Mouse (Mus musculus) lung, embryonic 15.5 days (tissue): Measurements from ENCODE around the gene Morc2a. TPM values are rescaled to one million over a fixed set of nuclear protein-coding genes. Genes with fewer than 3 reads are reported as not detected.

Experiments used
- ATAC-seq: fragments of 200-750 bp; cut with Nextera tagmentation; 2 replicates; pipeline ENCODE4 v1.8.0; 2017; ENCODE audit warnings: moderate number of reproducible peaks, borderline replicate concordance; ENCODE audit not compliant: low FRiP score, low TSS enrichment; ENCODE audit errors: extremely low read depth
- H3K27ac ChIP-seq: fragments of 300-500 bp; sonication (generic); 2 replicates; pipeline ENCODE4 v1.5.1; 2015; ENCODE audit warnings: moderate library complexity, mild to moderate bottlenecking, inconsistent platforms
- H3K27me3 ChIP-seq: fragments of 300-500 bp; sonication (generic); 2 replicates; pipeline ENCODE4 v1.6.1; 2015; ENCODE audit warnings: inconsistent platforms
- H3K36me3 ChIP-seq: fragments of 300-500 bp; sonication (generic); 2 replicates; pipeline ENCODE4 v1.6.1; 2015; ENCODE audit warnings: inconsistent platforms
- H3K4me1 ChIP-seq: fragments of 300-500 bp; sonication (generic); 2 replicates; pipeline ENCODE4 v1.6.1; 2015; ENCODE audit warnings: inconsistent platforms
- H3K4me2 ChIP-seq: fragments of 300-500 bp; sonication (generic); 2 replicates; pipeline ENCODE4 v1.6.1; 2015; ENCODE audit warnings: inconsistent platforms, mild to moderate bottlenecking, moderate library complexity
- H3K4me3 ChIP-seq: fragments of 300-500 bp; sonication (generic); 2 replicates; pipeline ENCODE4 v1.5.1; 2015; ENCODE audit warnings: mild to moderate bottlenecking, inconsistent platforms
- H3K9ac ChIP-seq: fragments of 300-500 bp; sonication (generic); 2 replicates; pipeline ENCODE4 v1.6.1; 2015; ENCODE audit warnings: inconsistent platforms
- H3K9me3 ChIP-seq: fragments of 300-500 bp; sonication (generic); 2 replicates; pipeline ENCODE4 v1.6.1; 2016; ENCODE audit warnings: inconsistent platforms
- whole genome bisulfite sequencing: fragments of 180-500 bp; shearing (Covaris S2); methylation state at CpG from one replicate; pipeline ENCODE4 v1.1.7; 2015; 5-methylcytosine and 5-hydroxymethylcytosine counted together
- polyA plus RNA-seq: library from polyadenylated mRNA; unstranded; fragments of >200 nt; fragmentation: Nextera tagmentation; extraction: Ambion mirVana; gene quantifications from 2 replicates; pipeline ENCODE4 v1.2.1, GENCODE M21; 2015

Gene Morc2a
- polyA plus RNA-seq, 1 experiment from 2014 or later = 28.1 TPM

GRCm38 (mm10) chr11:3714486-3714885 is 65.5 kb downstream of the Morc2a start:
- no peak overlapping the region for H3K4me3 ChIP-seq
- 32% methylated on average over 15 of the region's 15 CpGs for WGBS
- no peak for ATAC-seq

DNA sequence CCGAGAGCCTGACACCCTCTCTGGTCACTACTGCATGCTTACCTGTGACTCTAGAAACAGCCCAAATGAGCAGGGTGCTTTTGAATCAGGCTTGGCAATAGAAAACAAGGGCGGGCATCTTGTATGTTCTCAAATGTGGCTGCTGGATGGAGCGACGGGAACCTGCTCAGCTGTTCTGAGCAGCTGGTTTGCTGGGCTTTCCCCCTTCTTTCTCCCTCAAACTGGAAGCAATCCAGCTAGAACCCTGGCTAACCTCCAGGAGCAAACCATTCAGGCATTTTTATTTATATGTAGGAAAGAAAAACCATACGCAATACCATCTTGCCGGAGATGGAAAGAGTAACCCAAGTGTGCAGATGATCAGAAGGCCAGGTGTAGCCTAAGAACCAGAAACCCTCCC is 67.7 kb downstream of the Morc2a start:
- no peak for ATAC-seq
- Histone ChIP-seq H3K4me1 (no peaks in the 10 kb centered on the region), H3K27me3 (0 out of 2 replicates have a peak, but pooled peaks cover 2% of the 10 kb centered on the region), H3K4me3 (no peak overlapping the region), H3K9me3 (no peaks in the 10 kb centered on the region), H3K36me3 (no peaks in the 10 kb centered on the region), H3K9ac (no peak overlapping the region), H3K4me2 (no peak overlapping the region), H3K27ac (no peak overlapping the region)
- 55% methylated on average over 6 of the region's 6 CpGs for WGBS

More at GRCm38 (mm10) chr11:3714486-3714885, 65.5 kb downstream of the Morc2a start:
- Histone ChIP-seq H3K27ac (no peak overlapping the region), H3K36me3 (no peaks in the 10 kb centered on the region), H3K9me3 (no peaks in the 10 kb centered on the region), H3K9ac (no peak overlapping the region), H3K4me1 (no peaks in the 10 kb centered on the region), H3K27me3 (0 out of 2 replicates have a peak, but pooled peaks cover 2% of the 10 kb centered on the region), H3K4me2 (no peak overlapping the region)

DNA sequence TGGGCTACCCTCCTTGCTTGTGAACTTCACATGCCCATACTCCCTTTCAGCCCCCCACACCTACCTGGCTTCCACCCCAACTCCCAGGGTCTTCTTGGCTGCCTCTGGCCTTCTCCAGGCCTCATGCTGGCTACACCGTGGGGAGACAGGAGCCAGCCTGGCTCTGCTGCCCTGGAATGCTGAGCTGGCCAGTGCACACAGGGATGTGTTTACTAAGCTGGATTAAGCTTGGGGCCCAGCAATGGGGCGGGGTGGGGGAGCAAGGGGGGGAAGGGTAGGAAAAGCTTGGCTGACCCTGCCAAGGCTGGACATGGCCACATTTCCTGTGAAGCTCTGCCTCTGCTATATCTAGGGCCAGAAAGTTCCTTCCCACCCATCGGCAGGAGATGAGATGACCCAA is 73.0 kb downstream of the Morc2a start:
- H3K4me2 ChIP-seq = no peak overlapping the region
- WGBS = 32% methylated on average over 3 of the region's 3 CpGs
- H3K4me1 ChIP-seq = no peaks in the 10 kb centered on the region
- no peaks in the 10 kb centered on the region for H3K9me3 ChIP-seq
- no peak for ATAC-seq
- H3K27me3 ChIP-seq = no peaks in the 10 kb centered on the region
- no peaks in the 10 kb centered on the region for H3K36me3 ChIP-seq
- no peak overlapping the region for H3K27ac ChIP-seq
- H3K4me3 ChIP-seq = no peak overlapping the region
- H3K9ac ChIP-seq = no peak overlapping the region

DNA sequence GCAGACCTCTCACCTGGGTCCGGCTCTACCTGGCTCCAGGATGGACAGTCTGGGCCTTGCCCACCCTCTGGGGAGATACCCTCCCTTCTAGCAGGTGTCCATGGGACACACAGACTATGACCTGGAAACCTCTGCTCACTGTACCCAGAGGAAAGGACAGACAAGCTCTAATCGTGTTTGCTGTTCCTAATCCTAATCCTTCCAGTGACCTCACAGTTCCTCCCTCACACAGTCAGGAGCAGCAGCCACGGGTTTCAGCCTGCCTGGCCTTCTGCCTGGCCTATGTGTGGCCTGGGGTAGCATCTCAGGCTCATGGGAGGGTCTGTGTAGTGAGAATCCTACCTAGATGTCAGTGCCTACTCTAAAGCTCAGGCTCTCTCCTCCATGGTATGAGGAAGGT is 73.9 kb downstream of the Morc2a start:
- Histone ChIP-seq H3K9ac (no peak overlapping the region), H3K4me1 (no peaks in the 10 kb centered on the region), H3K36me3 (no peaks in the 10 kb centered on the region), H3K27ac (no peak overlapping the region), H3K4me2 (no peak overlapping the region), H3K9me3 (no peaks in the 10 kb centered on the region), H3K4me3 (no peak overlapping the region), H3K27me3 (no peaks in the 10 kb centered on the region)
- WGBS = 52% methylated on average over 3 of the region's 3 CpGs
- ATAC-seq = no peak

DNA sequence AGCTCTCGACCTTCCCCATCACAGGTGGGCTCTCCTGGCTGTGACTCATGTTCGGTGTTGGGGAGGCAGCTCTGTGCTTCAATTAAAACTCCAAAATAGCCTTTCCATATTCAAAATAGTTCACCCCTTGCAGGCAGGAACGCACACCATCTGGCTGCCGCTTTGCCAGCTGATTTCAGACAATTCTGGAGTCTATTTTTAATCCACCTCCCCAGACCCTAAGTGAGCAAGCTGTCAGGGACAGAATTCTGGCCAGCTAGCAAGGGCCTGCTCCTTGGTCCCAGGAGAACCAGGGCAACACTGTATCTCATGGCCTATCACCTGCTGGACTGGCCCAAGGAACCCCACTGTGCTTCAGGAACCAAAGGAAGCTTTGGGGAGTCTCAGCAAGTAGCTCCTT is 74.9 kb downstream of the Morc2a start:
- no peaks in the 10 kb centered on the region for H3K27me3 ChIP-seq
- H3K4me1 ChIP-seq = no peaks in the 10 kb centered on the region
- no peak overlapping the region for H3K9ac ChIP-seq
- H3K27ac ChIP-seq = no peak overlapping the region
- ATAC-seq = no peak
- H3K4me2 ChIP-seq = no peak overlapping the region
- no peaks in the 10 kb centered on the region for H3K36me3 ChIP-seq
- WGBS = 64% methylated on average over 4 of the region's 4 CpGs
- H3K4me3 ChIP-seq = no peak overlapping the region
- H3K9me3 ChIP-seq = no peaks in the 10 kb centered on the region

DNA sequence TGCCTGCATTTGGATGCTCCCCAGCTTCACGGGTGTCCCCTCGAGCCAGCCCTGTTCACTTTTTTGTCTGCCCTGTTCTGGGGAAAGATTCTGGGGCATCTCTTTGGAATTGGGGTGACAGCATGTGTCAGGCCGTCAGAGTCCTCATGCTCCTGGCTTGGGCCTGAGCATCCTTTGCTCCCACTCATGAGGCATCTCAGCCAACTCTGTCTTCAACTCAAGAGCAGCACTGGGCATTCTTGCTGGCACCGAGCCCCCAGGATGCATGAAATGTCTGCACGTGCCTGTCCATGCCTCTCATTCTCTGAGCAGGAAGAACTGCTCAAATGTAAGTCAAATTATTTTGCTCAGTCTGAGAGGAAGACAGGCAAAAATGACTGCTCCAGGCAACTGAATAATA is 75.7 kb downstream of the Morc2a start:
- H3K27ac ChIP-seq = no peak overlapping the region
- H3K9me3 ChIP-seq = no peaks in the 10 kb centered on the region
- no peak overlapping the region for H3K9ac ChIP-seq
- H3K4me1 ChIP-seq = no peaks in the 10 kb centered on the region
- WGBS = 61% methylated on average over 5 of the region's 5 CpGs
- no peak overlapping the region for H3K4me2 ChIP-seq
- H3K36me3 ChIP-seq = no peaks in the 10 kb centered on the region
- no peaks in the 10 kb centered on the region for H3K27me3 ChIP-seq
- H3K4me3 ChIP-seq = no peak overlapping the region
- ATAC-seq = no peak

GRCm38 (mm10) chr11:3725331-3726054 is 76.5 kb downstream of the Morc2a start:
- Histone ChIP-seq H3K9ac (no peak overlapping the region), H3K4me1 (no peaks in the 10 kb centered on the region), H3K27ac (no peak overlapping the region), H3K4me2 (no peak overlapping the region), H3K36me3 (no peaks in the 10 kb centered on the region), H3K4me3 (no peak overlapping the region), H3K27me3 (no peaks in the 10 kb centered on the region), H3K9me3 (no peaks in the 10 kb centered on the region)
- no peak for ATAC-seq
- WGBS = 44% methylated on average over 10 of the region's 10 CpGs

DNA sequence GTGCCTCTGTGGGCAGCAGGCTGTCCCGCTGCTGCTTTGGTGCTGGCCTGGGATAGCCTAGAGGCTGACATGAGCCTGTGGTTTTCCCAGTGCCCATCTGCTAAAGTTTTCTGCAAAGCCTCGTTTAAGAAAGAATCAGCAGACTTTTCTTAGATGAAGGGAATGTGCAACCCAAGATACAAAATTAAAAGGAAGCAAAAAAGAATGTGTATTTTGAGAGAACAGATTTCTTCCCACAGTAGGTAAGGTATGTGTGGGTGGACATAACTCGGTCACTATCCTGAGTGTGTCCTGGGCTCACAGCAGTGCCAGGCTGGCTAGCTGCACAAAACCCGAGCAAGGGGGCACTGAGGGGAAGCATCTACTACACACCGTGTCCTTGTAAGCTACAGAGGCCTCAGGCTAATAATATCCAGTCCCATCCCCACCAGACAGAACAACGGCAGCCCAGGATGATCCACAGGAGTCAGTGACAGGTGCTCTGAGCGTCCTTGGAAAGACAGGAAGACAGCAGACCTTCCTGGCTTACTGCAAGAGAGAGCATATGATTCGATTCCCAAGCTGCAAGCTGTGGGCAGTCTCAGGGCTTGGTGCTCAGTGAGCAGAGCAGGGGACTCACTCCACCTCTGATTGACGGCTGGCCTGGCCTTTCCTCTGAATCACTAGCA is 78.6 kb downstream of the Morc2a start:
- 67% methylated on average over 9 of the region's 9 CpGs for WGBS
- H3K9ac ChIP-seq = no peak overlapping the region
- no peaks in the 10 kb centered on the region for H3K4me1 ChIP-seq
- no peak overlapping the region for H3K4me2 ChIP-seq
- no peaks in the 10 kb centered on the region for H3K9me3 ChIP-seq
- no peak for ATAC-seq
- no peaks in the 10 kb centered on the region for H3K36me3 ChIP-seq
- no peak overlapping the region for H3K4me3 ChIP-seq
- H3K27ac ChIP-seq = no peak overlapping the region
- H3K27me3 ChIP-seq = no peaks in the 10 kb centered on the region

DNA sequence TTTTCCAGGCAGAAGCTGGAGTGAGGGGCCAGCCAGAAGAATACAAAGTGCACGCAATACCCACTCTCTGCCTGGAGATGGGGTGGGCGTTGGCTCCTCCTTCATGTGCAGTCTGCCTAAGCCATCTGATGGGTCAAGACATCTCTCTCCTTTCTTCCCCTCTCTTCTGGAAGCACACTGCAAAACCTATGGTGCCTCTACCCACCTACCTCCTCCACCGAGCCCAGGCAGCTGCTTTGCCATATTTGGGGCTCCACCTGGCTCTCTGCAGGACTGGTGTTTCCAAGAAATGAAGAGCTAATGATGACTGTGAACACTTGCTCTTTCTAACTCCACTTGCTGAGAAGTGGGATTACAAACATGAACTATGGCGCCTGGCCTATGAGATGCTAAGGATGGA is 82.5 kb downstream of the Morc2a start:
- ATAC-seq = no peak
- Histone ChIP-seq H3K36me3 (no peaks in the 10 kb centered on the region), H3K4me1 (no peaks in the 10 kb centered on the region), H3K27me3 (no peaks in the 10 kb centered on the region), H3K27ac (no peak overlapping the region), H3K4me3 (no peak overlapping the region), H3K9ac (no peak overlapping the region), H3K9me3 (no peaks in the 10 kb centered on the region), H3K4me2 (no peak overlapping the region)
- 85% methylated on average over 4 of the region's 4 CpGs for WGBS

GRCm38 (mm10) chr11:3733933-3734636 is 85.1 kb downstream of the Morc2a start:
- H3K36me3 ChIP-seq = no peaks in the 10 kb centered on the region
- no peaks in the 10 kb centered on the region for H3K9me3 ChIP-seq
- H3K27me3 ChIP-seq = no peaks in the 10 kb centered on the region
- no peak overlapping the region for H3K4me3 ChIP-seq
- no peak overlapping the region for H3K27ac ChIP-seq
- H3K4me2 ChIP-seq = no peak overlapping the region
- no peaks in the 10 kb centered on the region for H3K4me1 ChIP-seq
- H3K9ac ChIP-seq = no peak overlapping the region
- ATAC-seq = no peak
- WGBS = 75% methylated on average over 14 of the region's 14 CpGs

DNA sequence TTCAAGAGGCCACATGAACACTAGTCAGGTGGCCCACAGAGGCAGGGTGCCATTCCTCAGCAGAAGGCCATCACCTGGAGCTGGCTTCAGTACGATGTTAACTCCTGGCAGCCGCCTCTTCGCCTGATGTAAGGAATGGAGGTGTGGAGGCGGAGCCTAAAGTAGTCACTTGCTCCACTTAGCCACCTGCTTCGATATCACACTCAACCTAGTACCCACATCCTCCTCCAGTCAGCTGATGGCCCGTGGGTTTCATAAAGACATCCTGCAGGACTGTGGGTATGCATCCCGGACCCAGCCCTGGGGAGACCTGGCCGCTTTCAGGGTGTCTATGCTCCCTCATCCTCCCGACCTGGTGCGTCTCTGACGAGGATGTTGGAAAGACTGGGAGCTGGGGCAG is 86.7 kb downstream of the Morc2a start:
- Histone ChIP-seq H3K9me3 (no peaks in the 10 kb centered on the region), H3K4me2 (no peak overlapping the region), H3K9ac (no peak overlapping the region), H3K4me1 (no peaks in the 10 kb centered on the region), H3K36me3 (no peaks in the 10 kb centered on the region), H3K4me3 (no peak overlapping the region), H3K27me3 (no peaks in the 10 kb centered on the region), H3K27ac (no peak overlapping the region)
- WGBS = 67% methylated on average over 11 of the region's 11 CpGs
- ATAC-seq = no peak

DNA sequence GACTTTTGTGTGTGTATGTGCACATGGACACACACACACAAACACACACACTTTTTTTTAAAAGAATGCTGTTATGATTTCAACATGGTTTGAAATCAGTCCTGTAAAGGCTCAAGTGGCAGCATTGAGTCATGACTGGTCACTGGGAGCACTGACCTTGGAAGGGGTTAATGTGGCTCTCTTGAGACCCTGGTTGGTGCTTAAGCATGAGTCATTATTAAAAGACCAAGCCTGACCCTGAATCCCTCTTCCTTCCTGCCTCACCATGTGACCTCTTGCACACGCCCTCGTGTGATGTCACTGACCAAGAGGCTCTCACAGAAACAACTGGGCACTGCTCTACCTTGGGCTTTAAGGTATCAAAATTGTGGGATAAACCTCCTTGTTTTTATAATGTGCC is 89.8 kb downstream of the Morc2a start:
- Histone ChIP-seq H3K27ac (no peak overlapping the region), H3K9me3 (no peaks in the 10 kb centered on the region), H3K4me3 (no peak overlapping the region), H3K9ac (no peak overlapping the region), H3K4me1 (no peaks in the 10 kb centered on the region), H3K4me2 (no peak overlapping the region), H3K36me3 (no peaks in the 10 kb centered on the region), H3K27me3 (no peaks in the 10 kb centered on the region)
- WGBS = 71% methylated on average over 2 of the region's 2 CpGs
- no peak for ATAC-seq
